Mouse (Mus musculus) T-helper 2 cell (primary cell): ENCODE measurements around the gene Gnaz.

Source experiments
- in situ Hi-C: fragments of 300-600 bp; cut with MboI, MseI; formaldehyde crosslinking; loops from one replicate; pipeline ENCODE4 v1.15.1; 2025; ENCODE audit warnings: high pct_unique_total_duplicates

Gnaz gene

GRCm38 (mm10) chr10:74967651-74968267 lies 782 bp downstream of the Gnaz start:
- in situ Hi-C loops = no loop called here

- in situ Hi-C loops = no loop called here
These were observed 2.3 kb downstream of the Gnaz start for GRCm38 (mm10) chr10:74969266-74969665.

GRCm38 (mm10) chr10:74973026-74973425 lies 6.0 kb downstream of the Gnaz start:
- in situ Hi-C loops = no loop called here

GRCm38 (mm10) chr10:74975626-74976025 lies 8.6 kb downstream of the Gnaz start:
- in situ Hi-C loops = no loop called here

GRCm38 (mm10) chr10:74976429-74976828 lies 9.5 kb downstream of the Gnaz start:
- in situ Hi-C loops = no loop called here

- in situ Hi-C loops = no loop called here
These were observed 11.1 kb downstream of the Gnaz start for GRCm38 (mm10) chr10:74978056-74978455.

- in situ Hi-C loops = no loop called here
These were observed 14.2 kb downstream of the Gnaz start for GRCm38 (mm10) chr10:74981159-74981558.

- in situ Hi-C loops = no loop called here
These were observed 16.2 kb downstream of the Gnaz start for GRCm38 (mm10) chr10:74983176-74983575.

- in situ Hi-C loops = no loop called here
These were observed 20.9 kb downstream of the Gnaz start for GRCm38 (mm10) chr10:74987698-74988470.

- in situ Hi-C loops = no loop called here
These were observed 22.8 kb downstream of the Gnaz start for GRCm38 (mm10) chr10:74989814-74990213.

- in situ Hi-C loops = no loop called here
These were observed 23.8 kb downstream of the Gnaz start for GRCm38 (mm10) chr10:74990584-74991322.

GRCm38 (mm10) chr10:74994863-74995262 lies 27.9 kb downstream of the Gnaz start:
- in situ Hi-C loops = no loop called here

GRCm38 (mm10) chr10:74995377-74995776 lies 28.4 kb downstream of the Gnaz start:
- in situ Hi-C loops = no loop called here

GRCm38 (mm10) chr10:75001391-75001790 lies 34.4 kb downstream of the Gnaz start:
- in situ Hi-C loops = no loop called here

- in situ Hi-C loops = no loop called here
These were observed 37.1 kb downstream of the Gnaz start for GRCm38 (mm10) chr10:75004067-75004466.

GRCm38 (mm10) chr10:75006889-75007662 lies 40.1 kb downstream of the Gnaz start:
- in situ Hi-C loops = no loop called here

GRCm38 (mm10) chr10:75010704-75011103 lies 43.7 kb downstream of the Gnaz start:
- in situ Hi-C loops = no loop called here

- in situ Hi-C loops = no loop called here
These were observed 48.5 kb downstream of the Gnaz start for GRCm38 (mm10) chr10:75015465-75015864.

- in situ Hi-C loops = no loop called here
These were observed 49.5 kb downstream of the Gnaz start for GRCm38 (mm10) chr10:75016481-75016880.

GRCm38 (mm10) chr10:75020271-75020670 lies 53.3 kb downstream of the Gnaz start:
- in situ Hi-C loops = loop anchor here (5.0 kb wide), 1 partner anchor 88 kb away; no protein-coding TSS in a partner anchor

- in situ Hi-C loops = loop anchor here (5.0 kb wide), 1 partner anchor 89 kb away; no protein-coding TSS in a partner anchor
These were observed 54.2 kb downstream of the Gnaz start for GRCm38 (mm10) chr10:75021138-75021537.

- in situ Hi-C loops = no loop called here
These were observed 59.5 kb downstream of the Gnaz start for GRCm38 (mm10) chr10:75026491-75026890.
